Mouse (Mus musculus) right cerebral cortex, postnatal 25 days (tissue): ENCODE measurements at regions not wholly inside any gene's neighbourhood (a gene's known extent, or its start where the extent isn't known, plus 50 kb on each side); places are given as distances from the start of the nearest gene placed in this dataset.

Experiments
- DNase-seq: peaks from one replicate; pipeline ENCODE4 v3.0.0; 2022

- no peak for DNase-seq
Measured at GRCm38 (mm10) chr7:93795210-93795609, 715.5 kb downstream of the Fam181b start.

- DNase-seq = no peak
Measured at GRCm38 (mm10) chr7:93835697-93836096, 756.0 kb downstream of the Fam181b start.

GRCm38 (mm10) chr7:93836169-93836568 lies 756.5 kb downstream of the Fam181b start:
- no peak for DNase-seq

- DNase-seq = no peak
Measured at GRCm38 (mm10) chr7:93855025-93855424, 775.4 kb downstream of the Fam181b start.

- no peak for DNase-seq
Measured at GRCm38 (mm10) chr7:93893701-93894100, 814.0 kb downstream of the Fam181b start.

GRCm38 (mm10) chr7:93896921-93897320 lies 817.3 kb downstream of the Fam181b start:
- DNase-seq = no peak

GRCm38 (mm10) chr7:93902770-93903169 lies 823.1 kb downstream of the Fam181b start:
- no peak for DNase-seq

- no peak for DNase-seq
Measured at GRCm38 (mm10) chr7:93936925-93937324, 857.3 kb downstream of the Fam181b start.

- DNase-seq = no peak
Measured at GRCm38 (mm10) chr7:93982103-93982502, 902.4 kb downstream of the Fam181b start.

- DNase-seq = no peak
Measured at GRCm38 (mm10) chr7:94002780-94003179, 923.1 kb downstream of the Fam181b start.

- DNase-seq = peak; percentile 19
Measured at GRCm38 (mm10) chr7:94042466-94043030, 962.9 kb downstream of the Fam181b start.

- no peak for DNase-seq
Measured at GRCm38 (mm10) chr7:94045428-94045827, 965.8 kb downstream of the Fam181b start.

- no peak for DNase-seq
Measured at GRCm38 (mm10) chr7:94046029-94046428, 966.4 kb downstream of the Fam181b start.

- no peak for DNase-seq
Measured at GRCm38 (mm10) chr7:94061814-94062545, 982.3 kb downstream of the Fam181b start.
